Mouse (Mus musculus) forebrain, postnatal 0 days (tissue): Measurements from ENCODE around the gene Ttc22. TPM values are rescaled to one million over a fixed set of nuclear protein-coding genes. Genes with fewer than 3 reads are reported as not detected.
A peak's percentile ranks its signal among the peaks of the same experiment; 100 is the strongest.

Source experiments
- ATAC-seq: fragments of 200-750 bp; cut with Nextera tagmentation; 2 replicates; pipeline ENCODE4 v1.8.0; 2017; ENCODE audit warnings: mild to moderate bottlenecking, moderate library complexity
- DNase-seq: peaks from one replicate; pipeline ENCODE4 v3.0.0-alpha.2; 2015
- H3K27ac ChIP-seq: fragments of 300-500 bp; sonication (generic); 2 replicates; pipeline ENCODE4 v1.5.1; 2014; ENCODE audit warnings: low read depth, mild to moderate bottlenecking, antibody characterized with exemption, low read length, moderate library complexity, mixed read lengths
- H3K27me3 ChIP-seq: fragments of 300-500 bp; sonication (generic); 2 replicates; pipeline ENCODE4 v1.6.1; 2014; ENCODE audit warnings: mild to moderate bottlenecking, low read length, mixed read lengths; ENCODE audit not compliant: insufficient read depth
- H3K36me3 ChIP-seq: fragments of 300-500 bp; sonication (generic); 2 replicates; pipeline ENCODE4 v1.6.1; 2014; ENCODE audit warnings: mild to moderate bottlenecking, moderate library complexity; ENCODE audit not compliant: insufficient read depth
- H3K4me1 ChIP-seq: fragments of 300-500 bp; sonication (generic); 2 replicates; pipeline ENCODE4 v1.6.1; 2014; ENCODE audit warnings: antibody characterized with exemption; ENCODE audit not compliant: insufficient read depth
- H3K4me2 ChIP-seq: fragments of 300-500 bp; sonication (generic); 2 replicates; pipeline ENCODE4 v1.6.1; 2014; ENCODE audit warnings: low read depth, mild to moderate bottlenecking, moderate library complexity
- H3K4me3 ChIP-seq: fragments of 300-500 bp; sonication (generic); 2 replicates; pipeline ENCODE4 v1.5.1; 2014; ENCODE audit warnings: low read depth, low read length, mixed read lengths
- H3K9ac ChIP-seq: fragments of 300-500 bp; sonication (generic); 2 replicates; pipeline ENCODE4 v1.6.1; 2014; ENCODE audit warnings: mild to moderate bottlenecking
- H3K9me3 ChIP-seq: fragments of 300-500 bp; sonication (generic); 2 replicates; pipeline ENCODE4 v1.6.1; 2016; ENCODE audit warnings: low read length
- CTCF ChIP-seq: sonication (generic); IDR thresholded peaks from 2 replicates; pipeline ENCODE4 v1.5.1; 2016; ENCODE audit warnings: antibody characterized with exemption, control low read depth, low read depth
- whole genome bisulfite sequencing: fragments of 180-500 bp; shearing (Covaris S2); extraction: QIAGEN DNeasy Blood & Tissue Kit; methylation state at CpG from one replicate; pipeline ENCODE4 v1.1.7; 2014; 5-methylcytosine and 5-hydroxymethylcytosine counted together
- polyA plus RNA-seq: library from polyadenylated mRNA; unstranded; fragments of >200 nt; fragmentation: Nextera tagmentation; extraction: Ambion mirVana; gene quantifications from 2 replicates; pipeline ENCODE4 v1.2.1, GENCODE M21; 2015
- total RNA-seq: library from RNA; depleted of rRNA; stranded (reverse); fragments of >200 nt; gene quantifications from 2 replicates; pipeline ENCODE4 v1.2.3, GENCODE M21; 2014; rRNA removed

Gene Ttc22
- total RNA-seq = 2.5 TPM in 2 replicates
- polyA plus RNA-seq = 1.2 and 1.6 TPM in 2 replicates

DNA sequence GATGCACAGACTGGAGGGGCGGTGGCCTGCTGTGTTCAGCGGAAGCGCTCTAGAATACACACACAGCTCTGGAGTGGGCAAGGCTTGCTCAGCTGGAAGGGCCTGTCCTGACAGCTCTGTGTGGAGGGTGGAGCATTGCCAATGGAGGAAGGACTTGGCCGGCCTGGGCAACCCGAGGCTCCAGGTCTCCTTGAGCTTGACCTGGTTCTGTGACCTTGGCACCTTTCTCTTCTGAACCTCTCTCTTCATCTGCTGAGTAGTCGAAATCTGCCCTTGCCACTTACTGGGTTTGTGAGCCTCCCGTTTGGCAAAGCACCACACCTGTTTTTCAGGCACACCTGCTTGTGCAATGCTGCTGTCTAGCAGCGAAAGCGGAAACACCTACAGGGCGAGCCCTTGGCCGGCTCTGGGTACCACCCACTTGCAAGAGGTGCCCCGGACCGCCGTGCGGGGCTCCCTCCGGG, at the start of gene Ttc22:
TSS of gene Ttc22 (plus strand) at position 403 of the 464 bp plus-strand sequence.
- TF ChIP-seq CTCF = no peak
- no peak within 1 kb of the TSS for H3K27ac ChIP-seq
- H3K9ac ChIP-seq = no peak within 1 kb of the TSS
- H3K27me3 ChIP-seq = peaks cover 20% of the 10 kb centered on the region
- H3K4me3 ChIP-seq = no peak within 1 kb of the TSS
- DNase-seq = no peak
- H3K9me3 ChIP-seq = no peaks in the 10 kb centered on the region
- no peak for ATAC-seq
- H3K36me3 ChIP-seq = no peaks in the 10 kb centered on the region
- WGBS = 33% methylated on average over 16 of the region's 16 CpGs
- peak within 1 kb of the TSS; percentile 19; the same call in 1 of the 2 replicates for H3K4me2 ChIP-seq
- H3K4me1 ChIP-seq = 0 out of 2 replicates have a peak, but pooled peaks cover 3% of the 10 kb centered on the region

DNA sequence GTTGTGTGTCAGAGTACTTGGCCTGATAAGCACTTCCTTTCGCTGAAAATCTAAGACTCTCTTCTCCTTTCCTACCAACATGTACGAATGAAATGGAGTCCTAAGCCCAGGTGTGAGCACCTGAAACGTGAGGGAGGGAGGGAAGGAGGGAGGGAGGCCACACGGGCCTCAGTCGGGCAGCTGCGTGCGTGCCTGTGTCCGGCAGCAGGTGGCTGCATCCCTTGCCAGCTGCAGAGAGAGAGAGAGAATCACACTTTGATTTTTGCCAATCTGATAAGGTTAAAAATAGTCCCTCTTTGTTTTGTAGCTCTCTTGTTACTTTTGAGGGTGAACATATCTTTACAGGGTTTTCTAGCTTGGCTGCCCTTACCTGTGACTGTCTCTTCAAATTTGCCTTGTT, 47.2 kb upstream of the Ttc22 start:
- DNase-seq (no peak), ATAC-seq (no peak)
- H3K4me2 ChIP-seq = no peak overlapping the region
- no peak overlapping the region for H3K9ac ChIP-seq
- TF ChIP-seq CTCF = no peak
- no peaks in the 10 kb centered on the region for H3K27me3 ChIP-seq
- WGBS = 90% methylated on average over 8 of the region's 8 CpGs
- peaks cover 83% of the 10 kb centered on the region for H3K36me3 ChIP-seq
- no peaks in the 10 kb centered on the region for H3K4me1 ChIP-seq
- H3K9me3 ChIP-seq = no peaks in the 10 kb centered on the region
- H3K27ac ChIP-seq = no peak overlapping the region
- H3K4me3 ChIP-seq = no peak overlapping the region

DNA sequence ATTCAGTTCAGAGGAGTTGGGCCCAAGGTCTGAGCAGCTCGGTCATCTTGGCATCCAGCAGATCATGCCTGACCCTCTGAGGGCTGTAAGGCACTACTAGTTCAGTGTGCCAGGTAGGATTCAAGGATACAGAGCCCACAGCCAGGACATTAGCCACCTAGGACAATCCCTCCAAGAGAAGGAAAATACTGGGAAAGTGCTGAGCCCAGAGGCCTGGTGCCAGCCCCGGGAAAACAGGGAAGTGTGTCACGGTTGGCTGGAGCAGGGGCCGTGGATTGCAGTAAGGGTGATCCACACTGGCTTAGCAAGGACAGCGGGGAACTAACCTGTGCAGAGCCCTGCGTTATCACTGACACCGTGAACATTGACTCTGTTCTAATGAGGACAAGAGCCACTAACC, 44.7 kb upstream of the Ttc22 start:
- no peaks in the 10 kb centered on the region for H3K27me3 ChIP-seq
- no peak overlapping the region for H3K4me3 ChIP-seq
- H3K9me3 ChIP-seq = no peaks in the 10 kb centered on the region
- no peak for TF ChIP-seq CTCF
- DNase-seq = no peak
- H3K27ac ChIP-seq = no peak overlapping the region
- H3K36me3 ChIP-seq = peaks cover 89% of the 10 kb centered on the region
- H3K4me1 ChIP-seq = no peaks in the 10 kb centered on the region
- no peak for ATAC-seq
- WGBS = 82% methylated on average over 7 of the region's 7 CpGs
- no peak overlapping the region for H3K9ac ChIP-seq
- no peak overlapping the region for H3K4me2 ChIP-seq

DNA sequence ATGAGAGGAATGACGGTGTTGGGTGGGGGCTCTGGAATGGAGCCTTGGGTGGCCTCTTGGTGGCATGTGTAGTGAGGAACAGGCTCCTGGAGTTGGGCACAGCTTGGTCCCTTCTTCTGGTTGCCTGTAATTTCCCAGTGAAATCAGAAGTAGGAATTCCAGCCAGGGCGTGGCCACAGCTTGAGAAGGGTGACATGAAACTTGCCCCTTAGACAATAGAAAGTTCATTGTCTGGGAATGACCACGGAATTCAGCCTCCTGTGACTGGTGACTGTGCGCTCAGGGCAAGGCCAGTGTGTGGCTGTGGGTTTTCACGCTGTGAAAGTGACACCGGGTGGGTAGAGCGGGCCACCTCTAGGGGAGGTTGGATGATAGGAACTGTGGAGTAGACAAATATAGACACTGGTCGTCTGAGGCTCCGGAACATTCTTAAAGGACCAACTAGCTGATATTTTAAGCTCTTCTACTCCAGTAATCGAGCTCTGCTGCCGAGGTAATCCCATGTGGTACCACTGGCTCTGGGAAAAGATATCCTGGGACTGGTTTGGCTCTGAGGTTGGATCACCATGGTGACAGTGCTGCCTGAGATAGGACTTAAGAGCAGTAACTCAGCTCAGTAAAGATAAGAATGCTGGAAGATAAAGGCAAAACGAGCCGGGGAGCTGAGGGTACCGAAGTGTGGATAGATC, 40.9 kb upstream of the Ttc22 start:
- no peak overlapping the region for H3K9ac ChIP-seq
- no peak overlapping the region for H3K4me3 ChIP-seq
- peak; percentile 25 for DNase-seq
- H3K36me3 ChIP-seq = peaks cover 91% of the 10 kb centered on the region
- H3K4me2 ChIP-seq = no peak overlapping the region
- H3K27me3 ChIP-seq = no peaks in the 10 kb centered on the region
- ATAC-seq = peak; percentile 67
- H3K27ac ChIP-seq = no peak overlapping the region
- H3K4me1 ChIP-seq = no peaks in the 10 kb centered on the region
- TF ChIP-seq CTCF = no peak
- WGBS = 87% methylated on average over 14 of the region's 14 CpGs
- no peaks in the 10 kb centered on the region for H3K9me3 ChIP-seq

DNA sequence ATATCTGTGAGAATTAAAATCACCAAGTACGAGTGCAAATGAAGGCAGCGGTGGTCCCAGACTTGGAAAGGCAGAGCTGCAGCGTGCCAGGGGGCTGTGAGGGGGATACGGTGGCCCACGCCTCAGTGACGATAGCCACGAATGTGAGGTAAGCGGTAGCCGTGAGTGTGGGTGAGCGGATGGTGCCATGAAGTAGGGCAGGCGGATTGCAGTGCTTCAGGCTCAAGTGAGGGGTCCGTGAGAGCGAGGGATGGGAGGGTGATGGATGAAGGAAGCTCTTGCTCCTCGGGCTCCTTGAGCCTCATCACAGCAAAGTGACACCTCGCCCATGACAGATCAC, 40.4 kb upstream of the Ttc22 start:
- no peak for TF ChIP-seq CTCF
- 90% methylated on average over 15 of the region's 15 CpGs for WGBS
- no peaks in the 10 kb centered on the region for H3K27me3 ChIP-seq
- H3K4me3 ChIP-seq = no peak overlapping the region
- H3K27ac ChIP-seq = no peak overlapping the region
- peaks cover 91% of the 10 kb centered on the region for H3K36me3 ChIP-seq
- H3K9me3 ChIP-seq = no peaks in the 10 kb centered on the region
- no peak overlapping the region for H3K9ac ChIP-seq
- H3K4me1 ChIP-seq = no peaks in the 10 kb centered on the region
- no peak for DNase-seq
- no peak; the same call in 1 of the 2 replicates for ATAC-seq
- no peak overlapping the region for H3K4me2 ChIP-seq

DNA sequence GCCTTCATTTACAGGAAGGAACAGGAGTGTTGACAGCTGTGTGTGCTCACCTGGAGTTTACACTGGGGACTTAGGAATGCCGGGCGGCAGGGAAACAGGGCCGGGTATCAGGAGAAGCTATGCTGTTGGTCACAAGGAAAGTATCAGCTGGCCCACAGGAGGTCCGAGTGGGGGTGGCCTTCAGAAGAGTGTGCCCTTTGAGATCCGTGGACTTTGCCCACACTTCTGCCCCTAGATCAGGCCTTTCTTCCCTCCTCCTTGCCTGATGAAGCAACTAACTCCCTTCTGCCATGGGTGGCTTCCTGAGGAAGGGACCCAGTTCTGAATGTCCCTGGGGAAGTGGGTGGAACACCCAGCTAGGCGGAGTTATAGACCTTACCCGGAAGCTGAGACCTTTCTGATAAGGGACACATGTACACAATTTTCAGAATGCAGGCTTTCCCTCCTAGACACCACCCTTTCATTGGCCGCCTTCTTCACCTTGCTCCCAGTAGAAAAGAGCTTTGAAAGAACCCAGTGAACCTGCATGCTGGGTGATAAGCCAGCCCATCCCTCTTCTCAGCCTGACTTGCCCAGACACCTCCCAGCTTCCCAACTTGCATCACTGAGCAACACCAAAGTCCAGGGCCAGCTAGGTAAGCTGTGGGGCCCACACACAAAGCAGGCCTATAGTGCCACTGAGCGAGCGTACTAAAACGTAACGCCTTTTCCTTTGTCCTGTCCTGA, 39.6 kb upstream of the Ttc22 start:
- TF ChIP-seq CTCF = no peak
- 89% methylated on average over 12 of the region's 12 CpGs for WGBS
- Histone ChIP-seq H3K4me3 (no peak overlapping the region), H3K36me3 (peaks cover 93% of the 10 kb centered on the region), H3K27me3 (no peaks in the 10 kb centered on the region), H3K4me2 (no peak overlapping the region), H3K4me1 (no peaks in the 10 kb centered on the region), H3K27ac (no peak overlapping the region), H3K9me3 (no peaks in the 10 kb centered on the region), H3K9ac (no peak overlapping the region)
- DNase-seq = no peak
- ATAC-seq = no peak

DNA sequence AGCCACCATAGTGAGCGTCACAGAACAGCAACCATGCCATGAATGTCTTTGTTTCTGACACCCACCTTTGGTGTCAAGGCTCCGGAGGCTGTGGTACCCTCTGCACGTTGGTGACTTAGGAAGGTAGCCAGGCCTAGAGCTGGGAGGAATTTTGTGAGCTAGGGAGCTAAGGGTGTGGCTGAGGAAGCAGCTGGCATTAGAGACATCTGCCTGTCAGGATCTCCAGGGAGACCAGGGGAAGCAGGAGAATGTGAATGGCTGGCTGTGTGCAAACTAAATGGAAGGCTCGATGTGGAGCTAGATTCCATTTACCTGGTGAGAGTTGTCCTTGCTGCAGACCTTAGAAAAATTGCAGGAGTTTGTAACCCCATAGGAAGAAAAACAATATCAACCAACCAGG, 37.6 kb upstream of the Ttc22 start:
- ATAC-seq = no peak

More for the DNA sequence above, 37.6 kb upstream of the Ttc22 start:
- WGBS = 85% methylated on average over 4 of the region's 4 CpGs
- no peaks in the 10 kb centered on the region for H3K9me3 ChIP-seq
- no peak overlapping the region for H3K27ac ChIP-seq
- no peaks in the 10 kb centered on the region for H3K27me3 ChIP-seq
- no peaks in the 10 kb centered on the region for H3K4me1 ChIP-seq
- peaks cover 89% of the 10 kb centered on the region for H3K36me3 ChIP-seq
- H3K4me2 ChIP-seq = no peak overlapping the region
- H3K4me3 ChIP-seq = no peak overlapping the region
- H3K9ac ChIP-seq = no peak overlapping the region
- DNase-seq = no peak
- TF ChIP-seq CTCF = no peak
